Mouse (Mus musculus): ENCODE results near the gene Nt5e. TPM values are rescaled to one million over a fixed set of nuclear protein-coding genes. Genes with fewer than 3 reads are reported as not detected.

Nt5e gene
- total RNA-seq, 2 experiments from 2014 or later: 1.6 to 1.7 TPM

DNA sequence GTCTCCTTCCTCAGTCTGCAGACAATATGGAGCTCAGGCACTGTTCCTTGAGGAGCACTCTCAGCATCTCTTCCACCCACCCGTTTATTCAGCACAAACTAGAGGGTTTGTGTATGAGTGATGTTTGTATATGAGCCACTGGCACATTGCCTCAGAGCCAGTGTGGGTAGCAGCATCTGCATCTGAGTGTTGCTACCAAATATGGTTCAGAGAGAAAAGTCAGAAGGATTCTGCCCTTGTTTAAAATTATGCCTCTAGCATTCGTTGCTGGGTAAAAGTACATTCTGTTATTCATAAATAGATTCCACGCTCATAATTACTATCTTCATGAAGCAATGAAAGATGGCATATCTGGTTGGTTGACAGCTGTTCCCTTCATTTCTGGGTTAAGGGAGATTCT, 15.7 kb downstream of the Nt5e start:
- DNase-seq: no peak
- intact Hi-C loops (cut with DNase I): no loop called here

DNA sequence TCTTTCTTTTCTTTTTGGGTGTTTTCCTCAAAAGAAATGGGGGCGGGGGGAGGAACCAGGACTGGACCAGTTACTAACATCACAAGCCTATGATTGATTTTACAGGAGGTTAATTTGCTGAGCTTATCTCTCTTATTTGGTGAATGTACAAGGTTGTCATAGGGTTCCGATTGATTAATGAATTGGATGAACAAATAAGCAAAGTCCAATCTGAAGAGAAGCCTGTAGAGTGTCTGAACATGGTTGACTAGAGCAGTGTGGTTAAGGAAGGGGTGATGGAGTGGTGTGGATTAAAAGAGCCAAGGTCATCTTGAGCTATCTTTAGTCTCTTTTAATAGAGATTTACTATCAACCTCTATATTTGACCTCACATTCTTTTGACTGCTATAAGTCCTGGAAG, 17.4 kb downstream of the Nt5e start:
- no peak for DNase-seq
- intact Hi-C loops (cut with DNase I): no loop called here

DNA sequence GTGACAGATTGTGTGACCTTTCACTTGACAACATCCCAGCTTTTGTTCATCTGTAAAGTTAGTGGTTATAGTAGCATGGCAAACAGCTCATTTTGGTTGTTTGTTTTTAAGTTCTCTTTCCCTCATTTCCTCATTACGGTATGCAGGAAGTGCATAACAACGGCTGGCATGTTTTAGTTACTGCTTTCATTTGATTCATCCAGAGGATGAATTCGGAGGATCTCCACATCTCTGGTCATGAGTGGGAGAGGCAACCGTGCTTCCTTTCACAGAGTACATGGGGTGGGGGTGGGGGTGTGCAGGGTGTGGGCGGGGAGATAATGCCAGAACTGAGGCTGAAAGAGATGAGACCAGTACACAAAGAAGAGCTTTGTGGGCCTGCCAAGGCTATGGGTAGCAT, 19.9 kb downstream of the Nt5e start:
- intact Hi-C loops (cut with DNase I): no loop called here
- no peak for DNase-seq

DNA sequence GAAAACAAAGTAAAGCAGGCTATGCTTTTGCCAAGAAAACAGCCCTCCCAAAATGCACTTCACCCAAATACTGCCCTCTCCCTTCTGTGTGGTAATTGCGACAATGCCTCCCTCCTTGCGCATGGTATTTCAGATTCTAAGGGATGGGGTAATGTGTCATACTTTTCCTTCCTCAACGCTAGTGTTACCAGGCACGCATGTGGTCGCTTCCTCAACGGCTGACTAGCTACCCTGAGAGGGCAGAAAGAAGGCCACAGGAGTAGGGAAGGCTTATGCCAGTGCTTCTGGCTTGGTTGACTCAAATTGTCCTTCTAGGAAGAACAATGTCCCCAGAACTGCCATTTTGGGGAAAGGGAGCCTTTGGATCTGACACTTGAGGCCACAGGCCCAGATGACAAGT, 21.6 kb downstream of the Nt5e start:
- DNase-seq: no peak
- intact Hi-C loops (cut with DNase I): no loop called here

DNA sequence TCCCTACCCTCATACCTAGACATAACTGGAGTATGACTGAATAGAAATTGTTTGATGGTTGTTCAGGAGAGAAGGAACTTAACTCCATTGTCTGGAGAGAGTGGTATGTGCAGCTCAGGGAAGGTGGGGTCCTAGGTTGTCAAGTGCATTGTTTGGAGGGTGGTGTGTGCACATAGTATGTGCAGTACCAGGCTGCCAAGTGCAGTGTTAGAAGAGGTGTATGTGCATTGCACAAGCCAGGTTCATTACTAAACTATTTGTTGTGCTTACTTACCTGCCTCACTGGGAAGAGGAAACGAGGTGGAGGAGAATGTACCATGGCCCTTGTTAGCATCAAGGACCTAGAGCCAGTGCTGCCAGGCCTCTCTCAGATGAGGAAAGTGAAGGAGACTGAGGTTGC, 23.3 kb downstream of the Nt5e start:
- DNase-seq: no peak
- intact Hi-C loops (cut with DNase I): no loop called here

DNA sequence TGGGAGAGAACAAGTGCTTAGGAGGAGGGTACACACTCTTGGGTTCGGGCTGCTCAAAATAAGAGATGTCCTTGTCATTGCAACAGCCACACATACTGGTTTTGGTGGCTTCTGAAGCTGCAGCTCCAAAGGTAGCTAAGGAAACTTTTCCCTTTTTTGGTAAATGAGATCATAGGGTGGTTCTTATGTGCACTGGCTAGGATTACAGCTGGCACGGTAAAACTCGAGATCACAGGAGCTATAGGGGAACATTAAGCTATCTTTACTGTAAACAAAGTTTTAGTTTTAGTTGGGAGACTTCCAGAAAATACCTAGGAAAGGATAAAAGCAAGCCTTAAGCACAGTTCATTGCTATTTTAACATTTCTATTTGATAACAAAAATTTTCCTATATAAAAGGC, 24.2 kb downstream of the Nt5e start:
- intact Hi-C loops (cut with DNase I): no loop called here
- no peak for DNase-seq

DNA sequence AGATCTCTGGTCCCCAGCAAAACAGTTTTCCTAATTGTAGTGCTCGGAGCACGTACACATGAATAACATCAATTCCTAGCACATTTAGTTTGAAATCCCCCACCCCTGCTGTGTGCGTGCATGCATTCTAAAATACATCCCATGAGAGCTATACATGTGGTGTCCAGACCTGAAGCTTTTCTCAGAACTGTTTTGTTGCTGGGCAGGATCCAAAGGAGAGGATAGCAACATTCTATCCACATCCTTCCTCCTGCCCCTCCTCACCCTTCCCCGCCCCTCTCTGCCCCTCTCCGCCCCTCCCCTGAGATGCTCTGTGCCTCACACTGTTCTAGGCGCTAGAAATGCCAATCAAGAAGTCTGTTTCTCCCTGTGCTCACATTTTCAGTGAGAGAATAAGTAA, 25.7 kb downstream of the Nt5e start:
- intact Hi-C loops (cut with DNase I): no loop called here
- no peak for DNase-seq

DNA sequence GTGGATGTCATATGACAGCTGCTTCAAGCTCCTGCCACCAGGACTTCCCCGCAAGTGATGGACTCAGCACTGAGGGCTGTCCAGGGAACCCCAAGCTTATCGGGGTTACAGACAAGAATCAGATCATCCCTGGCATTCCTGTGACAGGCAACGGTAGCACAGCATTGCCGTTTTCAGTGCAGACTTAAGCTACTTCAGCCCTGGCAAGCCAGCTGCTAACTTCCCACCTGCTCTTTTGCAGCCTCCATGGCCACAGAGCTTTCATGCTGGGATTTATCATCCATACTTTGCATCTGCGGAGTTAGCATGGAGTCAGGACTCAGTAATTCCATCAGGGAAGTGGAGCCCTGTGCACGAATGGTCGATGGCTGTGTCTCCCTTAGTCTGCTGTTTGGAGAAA, 26.5 kb downstream of the Nt5e start:
- DNase-seq: no peak
- intact Hi-C loops (cut with DNase I): no loop called here

DNA sequence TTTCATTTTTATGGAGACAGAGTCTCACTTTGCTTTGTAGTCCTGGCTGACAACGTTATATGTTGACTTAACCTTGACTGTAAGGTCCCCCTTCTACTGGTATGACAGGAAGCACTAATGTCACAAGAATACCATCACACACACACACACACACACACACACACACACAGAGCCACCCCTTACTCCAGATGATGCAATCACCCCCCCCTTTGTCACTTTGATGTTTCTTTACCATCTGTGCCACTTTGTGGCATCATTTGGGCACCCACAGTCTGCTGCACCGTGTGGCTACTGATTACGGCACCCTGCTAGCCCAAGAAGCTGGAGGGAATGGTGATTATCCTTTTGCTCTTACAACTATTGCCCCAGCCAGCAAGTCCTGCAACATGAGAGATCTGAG, 30.2 kb downstream of the Nt5e start:
- intact Hi-C loops (cut with DNase I): no loop called here
- DNase-seq: no peak

DNA sequence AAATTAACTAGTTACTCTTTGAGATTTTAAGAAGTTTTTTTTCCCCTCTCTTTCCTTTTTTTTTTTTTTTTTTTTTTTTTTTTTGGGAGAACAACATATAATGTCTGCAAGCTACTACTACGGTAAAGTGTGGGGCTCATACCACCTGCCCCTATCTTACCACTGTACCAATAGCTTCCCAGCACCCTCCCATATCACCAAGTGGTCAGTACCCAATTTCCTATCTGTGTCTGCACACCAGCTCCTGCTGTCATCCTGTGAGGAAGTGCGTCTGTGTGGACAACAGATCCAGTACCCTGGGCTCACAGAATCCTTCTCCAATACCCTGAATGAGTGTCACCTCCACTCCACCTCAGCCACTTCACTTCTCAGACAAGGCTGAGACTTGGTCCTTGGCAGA, 32.1 kb downstream of the Nt5e start:
- no peak for DNase-seq
- intact Hi-C loops (cut with DNase I): no loop called here

DNA sequence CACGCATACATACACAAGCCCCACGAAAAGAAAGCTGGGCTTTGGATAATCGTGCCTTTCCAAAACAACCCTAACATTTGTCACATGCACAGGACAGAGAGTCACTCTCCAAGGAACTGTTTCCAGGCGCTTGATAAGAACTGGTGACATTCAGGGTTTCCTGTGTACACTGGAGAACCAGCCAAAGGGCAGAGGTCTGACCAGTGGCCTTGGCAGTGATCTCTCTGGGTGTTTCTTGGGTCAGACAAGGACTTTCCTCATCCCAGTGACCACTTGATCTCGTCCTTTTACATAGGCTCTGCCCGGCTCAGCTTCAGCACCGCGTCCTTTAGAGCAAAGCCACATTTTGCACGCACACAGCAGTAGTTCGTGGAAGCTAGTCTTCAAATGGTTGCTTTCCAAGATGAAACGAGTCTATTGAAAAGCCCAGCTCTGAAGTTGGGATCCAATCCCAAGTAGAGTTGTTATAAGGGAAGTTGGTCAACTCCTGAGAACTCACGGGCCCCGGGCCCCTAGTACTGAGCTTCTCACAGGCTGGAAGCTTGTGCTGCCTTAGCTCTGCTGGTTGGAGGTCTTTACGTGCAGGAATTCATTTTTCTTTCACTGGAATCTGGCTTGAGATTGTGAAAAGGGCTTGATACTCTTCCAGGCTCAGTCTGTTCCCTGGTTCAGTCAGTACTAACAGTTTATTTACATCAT, 34.4 kb downstream of the Nt5e start:
- DNase-seq: no peak
- intact Hi-C loops (cut with DNase I): loop anchor here (10.0 kb wide), 1 partner anchor 117 kb away; no protein-coding TSS in a partner anchor

DNA sequence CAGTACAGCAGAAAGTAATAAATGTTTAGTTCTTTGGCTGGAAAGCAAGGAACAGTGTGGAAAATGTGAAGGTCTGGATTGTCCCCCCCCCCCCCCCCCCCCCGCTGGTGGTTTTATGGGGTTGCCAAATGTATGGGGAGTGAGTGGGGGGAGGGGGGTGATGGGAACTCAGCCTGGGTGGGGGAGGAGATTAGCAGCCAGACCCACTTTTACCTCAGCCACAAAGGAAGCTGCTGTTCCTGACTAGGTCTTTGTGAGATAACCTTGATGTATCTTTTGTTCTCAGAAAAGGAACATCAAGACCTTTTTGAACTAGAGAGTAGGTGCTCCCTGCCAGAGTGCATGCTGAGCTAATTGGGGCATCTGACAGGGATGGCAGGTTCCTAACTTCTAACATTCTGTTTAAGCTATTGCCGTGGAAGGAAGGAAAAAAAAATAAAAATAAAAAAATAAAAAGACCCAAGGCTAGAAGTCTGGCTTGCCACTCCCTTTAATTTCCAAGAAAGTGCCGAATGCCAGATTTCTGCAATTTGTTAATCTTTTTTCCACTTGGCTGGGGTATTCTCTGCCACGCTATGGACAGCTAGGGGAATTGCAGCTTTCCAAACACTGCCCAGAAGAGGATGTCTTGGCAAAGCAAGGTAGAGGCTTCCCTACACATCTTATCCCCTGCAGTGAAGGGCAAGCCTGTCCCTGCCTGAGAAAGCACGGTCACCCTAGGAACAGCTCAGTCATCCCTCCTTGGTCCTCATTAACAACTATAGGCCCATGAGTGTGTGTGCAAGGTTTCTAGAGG, 35.3 kb downstream of the Nt5e start:
- intact Hi-C loops (cut with DNase I): loop anchor here (10.0 kb wide), 1 partner anchor 117 kb away; no protein-coding TSS in a partner anchor
- no peak for DNase-seq

DNA sequence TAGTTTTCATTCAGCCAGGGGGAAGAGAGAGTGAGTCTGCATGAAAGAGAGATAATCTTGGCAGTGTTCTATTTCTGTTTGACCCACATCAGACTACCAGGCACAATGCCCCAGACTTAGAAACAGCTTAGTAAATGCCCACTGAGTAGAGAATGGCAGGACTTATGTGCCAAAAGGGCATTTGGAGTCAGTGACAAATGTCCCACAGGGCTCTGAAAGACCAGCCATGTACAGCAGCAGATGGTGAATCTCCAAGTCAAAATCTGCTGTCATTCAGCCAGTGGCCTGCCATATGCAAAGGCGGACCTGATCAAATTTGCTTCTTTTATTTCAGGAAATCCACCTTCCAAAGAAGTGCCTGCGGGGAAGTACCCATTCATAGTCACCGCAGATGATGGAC, 36.1 kb downstream of the Nt5e start:
- intact Hi-C loops (cut with DNase I): loop anchor here (10.0 kb wide), 1 partner anchor 118 kb away; no protein-coding TSS in a partner anchor
- no peak for DNase-seq

DNA sequence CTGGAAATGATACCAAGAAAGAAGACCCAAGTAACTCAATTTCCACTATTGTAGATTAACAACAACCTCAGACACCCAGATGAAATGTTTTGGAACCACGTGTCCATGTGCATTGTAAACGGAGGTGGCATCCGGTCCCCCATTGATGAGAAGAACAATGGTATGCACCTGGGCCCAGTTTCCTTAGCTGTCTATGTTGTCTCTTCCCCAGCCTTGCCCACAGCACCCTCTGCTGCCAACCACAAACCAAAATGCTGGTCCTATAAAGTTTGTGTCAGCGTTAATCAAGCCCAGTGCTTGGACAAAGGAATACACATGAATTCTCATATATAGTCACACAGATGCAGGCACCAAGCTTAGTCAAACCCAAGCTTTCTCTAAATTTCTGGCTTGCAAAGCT, 39.3 kb downstream of the Nt5e start:
- DNase-seq: no peak
- intact Hi-C loops (cut with DNase I): loop anchor here (5.0 to 10.0 kb wide), 2 partner anchors 39 to 122 kb away; partner anchors contain the start of gene Nt5e

DNA sequence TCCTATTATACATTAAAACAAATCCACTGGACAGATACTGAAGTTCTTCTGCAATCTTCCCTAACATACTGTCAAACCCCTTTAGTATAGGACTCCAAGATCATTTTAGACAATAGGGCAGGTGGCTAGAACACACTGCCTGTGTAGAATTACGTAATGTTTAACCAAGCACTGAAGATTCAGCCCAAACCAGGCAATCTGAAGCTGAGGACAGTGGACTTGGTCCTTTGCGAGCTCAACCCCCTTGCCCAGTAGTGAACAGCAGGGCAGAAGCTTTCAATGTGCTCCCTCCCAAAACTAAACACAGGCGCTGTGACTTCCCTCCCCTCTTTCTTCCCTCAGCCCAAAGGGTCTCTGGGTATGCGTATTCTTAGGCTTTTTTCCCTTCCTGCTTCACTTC, 39.8 kb downstream of the Nt5e start:
- DNase-seq: no peak
- intact Hi-C loops (cut with DNase I): loop anchor here (5.0 to 10.0 kb wide), 2 partner anchors 40 to 122 kb away; partner anchors contain the start of gene Nt5e

DNA sequence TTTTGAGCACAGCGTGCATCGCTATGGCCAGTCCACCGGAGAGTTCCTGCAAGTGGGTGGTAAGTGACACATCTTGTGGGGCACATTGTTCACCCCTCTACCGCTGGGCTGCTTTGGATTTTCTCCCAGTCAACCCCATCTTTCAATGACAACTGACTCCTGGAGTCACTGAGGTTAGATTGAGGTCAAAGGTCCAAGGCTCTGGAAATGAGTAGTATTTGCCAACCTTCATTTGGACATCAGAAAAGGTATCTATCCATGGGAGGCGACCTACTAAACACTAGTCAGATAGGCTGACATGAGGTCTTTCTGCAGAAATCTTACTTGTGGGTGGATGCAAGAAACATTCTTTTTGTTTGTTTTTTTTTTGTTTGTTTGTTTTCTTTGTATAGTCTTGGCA, 40.3 kb downstream of the Nt5e start:
- intact Hi-C loops (cut with DNase I): loop anchor here (5.0 to 10.0 kb wide), 2 partner anchors 40 to 123 kb away; partner anchors contain the start of gene Nt5e
- no peak for DNase-seq

DNA sequence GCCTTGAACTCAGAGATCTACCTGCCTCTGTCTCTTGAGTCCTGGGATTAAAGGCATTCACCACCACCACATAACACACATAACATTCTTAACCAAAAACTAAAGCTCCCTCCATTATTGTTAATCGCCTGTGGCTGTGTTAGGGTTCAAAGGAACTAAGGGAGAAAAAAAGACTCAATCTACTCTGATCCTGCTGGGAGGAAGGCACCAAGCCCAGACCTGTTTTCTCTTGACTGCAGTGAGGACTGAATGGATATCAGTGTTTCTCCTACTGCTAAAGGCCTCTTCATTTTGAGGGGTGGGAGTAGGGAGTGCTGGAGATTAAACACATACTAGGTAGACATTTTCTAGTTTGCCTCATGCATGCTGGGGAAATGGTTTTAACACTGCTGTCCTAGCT, 40.8 kb downstream of the Nt5e start:
- DNase-seq: no peak
- intact Hi-C loops (cut with DNase I): loop anchor here (5.0 to 10.0 kb wide), 2 partner anchors 40 to 123 kb away; partner anchors contain the start of gene Nt5e

DNA sequence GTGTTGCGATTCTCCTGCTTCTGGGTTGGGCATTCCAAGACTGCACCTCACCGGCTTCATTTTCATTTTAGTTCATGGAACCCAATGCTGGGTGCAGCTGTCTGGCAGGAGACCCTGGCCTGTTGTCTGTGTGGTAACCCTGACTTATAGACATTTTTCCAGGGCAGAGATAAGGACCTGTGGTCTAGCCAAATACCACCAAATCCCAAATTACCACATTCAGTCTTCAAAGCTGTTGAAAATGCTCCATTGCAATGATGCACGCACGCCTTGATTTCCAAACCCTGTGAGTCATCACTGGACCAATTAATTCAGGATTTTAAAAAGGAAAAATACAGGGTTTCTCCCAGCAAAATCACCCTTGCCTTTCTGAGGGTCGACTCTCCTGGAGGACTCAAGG, 41.5 kb downstream of the Nt5e start:
- intact Hi-C loops (cut with DNase I): loop anchor here (5.0 to 10.0 kb wide), 2 partner anchors 41 to 124 kb away; partner anchors contain the start of gene Nt5e
- DNase-seq: no peak

DNA sequence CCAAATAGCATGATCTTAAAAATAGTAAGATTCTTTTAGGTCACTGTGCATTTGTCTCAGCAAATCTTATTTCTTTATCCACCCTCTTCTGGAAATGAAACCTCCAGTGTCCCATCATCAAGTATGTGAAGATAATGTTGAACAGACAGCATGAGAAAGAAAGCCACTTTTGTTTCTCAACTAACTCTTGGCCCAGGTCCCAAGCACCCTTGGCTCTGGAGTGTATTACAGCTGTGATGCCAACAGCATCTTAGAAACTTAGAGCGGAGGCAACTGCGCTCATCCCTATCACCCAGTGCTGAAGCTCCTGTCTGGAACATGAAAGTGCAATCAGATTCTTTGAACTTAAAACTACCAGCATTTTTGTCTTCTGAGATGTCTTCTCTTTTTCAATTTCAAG, 42.7 kb downstream of the Nt5e start:
- intact Hi-C loops (cut with DNase I): loop anchor here (5.0 to 10.0 kb wide), 2 partner anchors 42 to 125 kb away; partner anchors contain the start of gene Nt5e
- no peak for DNase-seq

DNA sequence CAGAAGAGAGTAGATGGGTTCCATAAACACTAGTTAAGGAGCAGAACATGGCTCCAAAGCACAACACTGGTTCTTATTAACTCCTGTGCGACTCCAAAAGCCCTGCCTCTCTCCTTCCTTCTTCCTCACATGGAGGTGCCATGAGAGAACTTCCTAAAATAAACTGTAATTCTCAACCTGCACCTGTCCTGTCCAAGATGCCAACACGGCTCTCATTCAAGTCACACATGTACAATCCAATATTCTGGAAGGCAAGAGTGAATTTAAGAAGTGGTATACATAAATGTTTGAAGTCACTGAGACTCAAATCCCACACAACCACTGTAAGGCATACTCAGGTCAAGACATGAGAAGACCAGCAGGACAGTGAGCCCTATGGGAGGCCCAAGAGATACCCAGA, 44.2 kb downstream of the Nt5e start:
- intact Hi-C loops (cut with DNase I): no loop called here
- no peak for DNase-seq

DNA sequence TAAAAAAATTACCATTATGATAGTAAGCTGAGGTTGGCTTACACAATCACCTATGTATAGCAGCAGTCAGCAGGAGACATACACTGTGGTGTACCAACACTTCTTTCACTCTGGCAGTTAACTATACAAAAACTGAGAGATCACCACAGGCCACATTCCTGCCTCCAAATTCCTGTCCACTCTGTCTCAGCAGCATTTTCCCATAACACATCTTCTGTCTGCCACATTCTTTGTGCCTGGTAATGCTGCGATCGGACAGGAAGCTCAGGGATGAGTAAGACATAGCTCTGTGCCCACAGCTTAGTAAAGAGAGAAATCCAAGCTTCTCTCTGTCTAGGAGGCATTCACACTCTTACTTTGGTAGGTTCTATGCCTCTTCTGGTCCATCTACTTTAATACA, 46.0 kb downstream of the Nt5e start:
- DNase-seq: no peak
- intact Hi-C loops (cut with DNase I): no loop called here

DNA sequence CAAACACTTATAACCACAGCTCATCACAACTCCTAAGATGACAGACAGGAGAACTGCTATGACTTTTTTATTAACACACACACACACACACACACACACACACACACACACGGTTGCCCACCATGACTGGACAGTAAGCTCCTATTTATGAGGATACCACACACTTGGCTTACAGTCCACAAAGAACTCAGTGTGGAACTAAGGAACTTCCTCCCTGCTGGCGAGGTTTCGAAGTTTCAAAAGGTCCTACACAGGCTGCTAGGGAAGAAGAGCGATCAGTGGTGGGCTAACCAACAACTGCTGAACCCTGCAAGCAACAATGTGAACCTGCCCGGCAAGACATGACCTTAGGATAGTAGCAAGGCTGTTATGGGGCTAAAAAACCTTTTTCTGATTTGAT, 50.5 kb downstream of the Nt5e start:
- intact Hi-C loops (cut with DNase I): no loop called here
- DNase-seq: no peak

All from gastrocnemius, postnatal 36 days (tissue).